Mouse (Mus musculus) ES-E14 (cell line): Measurements from ENCODE around the gene Pla2g1b. TPM values are rescaled to one million over a fixed set of nuclear protein-coding genes. Genes with fewer than 3 reads are reported as not detected.

Experiments
- DNase-seq: peaks from one replicate; pipeline ENCODE4 v3.0.0-alpha.2; 2013; ENCODE audit warnings: low read depth, low spot score
- H3K27ac ChIP-seq: 2 replicates; pipeline ENCODE4 v1.5.1; 2012; ENCODE audit warnings: low read depth, mild to moderate bottlenecking, low read length, moderate library complexity, mixed read lengths; ENCODE audit not compliant: poor library complexity, insufficient read depth, severe bottlenecking
- H3K36me3 ChIP-seq: 2 replicates; pipeline ENCODE4 v1.6.1; 2012; ENCODE audit warnings: mild to moderate bottlenecking, low read length, moderate library complexity, mixed read lengths; ENCODE audit not compliant: control insufficient read depth, poor library complexity, insufficient read depth, severe bottlenecking
- H3K4me1 ChIP-seq, 2 experiments: fragments of 150-350 bp in 1 of 2; sonication (generic) in 1 of 2; 2 replicates each; pipeline ENCODE4 v1.6.1; 2012; ENCODE audit warnings: low read length in 2 of 2, mild to moderate bottlenecking in 1 of 2, mixed read lengths in 1 of 2; ENCODE audit not compliant: control insufficient read depth in 2 of 2, insufficient read depth in 2 of 2, poor library complexity in 1 of 2
- H3K4me3 ChIP-seq, 2 experiments: fragments of 150-350 bp in 1 of 2; sonication (generic) in 1 of 2; 2 replicates each; pipeline ENCODE4 v1.5.1; 2012; ENCODE audit warnings: low read length in 2 of 2, low read depth in 1 of 2, mild to moderate bottlenecking in 1 of 2, mixed read lengths in 1 of 2; ENCODE audit not compliant: insufficient read depth in 1 of 2, poor library complexity in 1 of 2, severe bottlenecking in 1 of 2
- H3K9ac ChIP-seq: 2 replicates; pipeline ENCODE4 v1.6.1; 2012; ENCODE audit warnings: low read depth, mild to moderate bottlenecking, low read length, mixed read lengths; ENCODE audit not compliant: poor library complexity, insufficient read depth, severe bottlenecking
- H3K9me3 ChIP-seq: fragments of 150-350 bp; sonication (generic); 2 replicates; pipeline ENCODE4 v1.6.1; 2012; ENCODE audit warnings: low read depth, mild to moderate bottlenecking, low read length; ENCODE audit not compliant: control insufficient read depth, insufficient read depth
- CHD2 ChIP-seq: IDR thresholded peaks from 2 replicates; pipeline ENCODE4 v1.6.1; 2014; ENCODE audit warnings: mild to moderate bottlenecking, low read depth, low read length, inconsistent platforms
- HCFC1 ChIP-seq: IDR thresholded peaks from 2 replicates; pipeline ENCODE4 v1.6.1; 2012; ENCODE audit warnings: low read length, inconsistent platforms, borderline replicate concordance; ENCODE audit not compliant: insufficient read depth
- MAFK ChIP-seq: IDR thresholded peaks from 2 replicates; pipeline ENCODE4 v1.6.1; 2014; ENCODE audit warnings: mild to moderate bottlenecking, low read depth, low read length, inconsistent platforms; ENCODE audit not compliant: insufficient read depth
- ZC3H11A ChIP-seq: IDR thresholded peaks from 2 replicates; pipeline ENCODE4 v1.6.1; 2012; ENCODE audit warnings: low read depth, mild to moderate bottlenecking, inconsistent platforms, low read length, borderline replicate concordance
- ZNF384 ChIP-seq: IDR thresholded peaks from 2 replicates; pipeline ENCODE4 v1.6.1; 2012; ENCODE audit warnings: low read depth, low read length, inconsistent platforms
- in situ Hi-C, 2 experiments: fragments of 600-800 bp; cut with MboI; formaldehyde crosslinking; loops; one replicate each; pipeline ENCODE4 v1.15.1; 2025; ENCODE audit warnings: low sequenced_read_pairs in 2 of 2, inconsistent platforms in 1 of 2; ENCODE audit not compliant: unreplicated experiment in 2 of 2
- total RNA-seq: library from RNA; depleted of rRNA; stranded (reverse); fragments of 300-350 nt; gene quantifications from 2 replicates; pipeline ENCODE4 v1.2.3, GENCODE M21; 2012

Gene Pla2g1b
- total RNA-seq, 1 experiment, result 31.1 TPM

- no peak for DNase-seq
- Histone ChIP-seq H3K4me3 (peak overlapping the region; percentile 5 to 22; a peak in 2 of 4 replicates), H3K27ac (no peak overlapping the region), H3K36me3 (no peaks in the 10 kb centered on the region), H3K9ac (peak overlapping the region; percentile 15; the same call in 1 of the 2 replicates), H3K9me3 (no peaks in the 10 kb centered on the region), H3K4me1 (peaks cover 10 to 26% of the 10 kb centered on the region in 2 experiments)
- in situ Hi-C loops, result no loop called here
- TF ChIP-seq ZC3H11A, result no peak
- TF ChIP-seq MAFK, result no peak
- no peak for TF ChIP-seq CHD2
- TF ChIP-seq HCFC1, result no peak
- no peak for TF ChIP-seq ZNF384
Measured at GRCm38 (mm10) chr5:115509321-115509761, 43.3 kb downstream of the Pla2g1b start.

- H3K9ac ChIP-seq, result peak overlapping the region; percentile 15
- H3K9me3 ChIP-seq, result no peaks in the 10 kb centered on the region
- peak overlapping the region; percentile 5 to 22; a peak in 3 of 4 replicates for H3K4me3 ChIP-seq
- H3K27ac ChIP-seq, result no peak overlapping the region
- TF ChIP-seq ZNF384 (no peak), MAFK (no peak), HCFC1 (no peak), ZC3H11A (no peak), CHD2 (no peak)
- in situ Hi-C loops, result no loop called here
- H3K4me1 ChIP-seq, result peaks cover 11 to 26% of the 10 kb centered on the region in 2 experiments
- no peak for DNase-seq
- H3K36me3 ChIP-seq, result no peaks in the 10 kb centered on the region
Measured at GRCm38 (mm10) chr5:115509790-115510689, 44.0 kb downstream of the Pla2g1b start.

- Histone ChIP-seq H3K9me3 (no peaks in the 10 kb centered on the region), H3K27ac (no peak overlapping the region), H3K4me1 (peaks cover 14 to 23% of the 10 kb centered on the region in 2 experiments), H3K4me3 (no peak overlapping the region), H3K36me3 (no peaks in the 10 kb centered on the region), H3K9ac (no peak overlapping the region)
- in situ Hi-C loops, result no loop called here
- TF ChIP-seq ZC3H11A (no peak), ZNF384 (no peak), MAFK (no peak), CHD2 (no peak), HCFC1 (no peak)
- no peak for DNase-seq
Measured at GRCm38 (mm10) chr5:115512375-115512774, 46.3 kb downstream of the Pla2g1b start.

- H3K9me3 ChIP-seq, result no peaks in the 10 kb centered on the region
- H3K9ac ChIP-seq, result no peak overlapping the region
- H3K36me3 ChIP-seq, result no peaks in the 10 kb centered on the region; the same call in 1 of the 2 replicates
- peaks cover 14 to 21% of the 10 kb centered on the region in 2 experiments for H3K4me1 ChIP-seq
- no peak for DNase-seq
- no peak overlapping the region for H3K4me3 ChIP-seq
- in situ Hi-C loops, result no loop called here
- no peak for TF ChIP-seq CHD2
- TF ChIP-seq ZC3H11A, result no peak
- no peak for TF ChIP-seq ZNF384
- no peak for TF ChIP-seq HCFC1
- no peak overlapping the region for H3K27ac ChIP-seq
Measured at GRCm38 (mm10) chr5:115513246-115513645, 47.2 kb downstream of the Pla2g1b start.
